Mouse (Mus musculus) T-helper 2 cell (primary cell): ENCODE results near the gene Elavl4.

ENCODE experiments used
- in situ Hi-C: fragments of 300-600 bp; cut with MboI, MseI; formaldehyde crosslinking; loops from one replicate; pipeline ENCODE4 v1.15.1; 2025; ENCODE audit warnings: high pct_unique_total_duplicates

Elavl4 gene

GRCm38 (mm10) chr4:110266804-110267575 lies 84.7 kb downstream of the Elavl4 start:
- in situ Hi-C loops, result no loop called here

- in situ Hi-C loops, result no loop called here
Measured at GRCm38 (mm10) chr4:110264345-110264943, 87.3 kb downstream of the Elavl4 start.

- in situ Hi-C loops, result no loop called here
Measured at GRCm38 (mm10) chr4:110257360-110257759, 94.3 kb downstream of the Elavl4 start.

GRCm38 (mm10) chr4:110255617-110256016 lies 96.1 kb downstream of the Elavl4 start:
- in situ Hi-C loops, result no loop called here

- in situ Hi-C loops, result no loop called here
Measured at GRCm38 (mm10) chr4:110250055-110250454, 101.7 kb downstream of the Elavl4 start.

GRCm38 (mm10) chr4:110242879-110243278 lies 108.8 kb downstream of the Elavl4 start:
- in situ Hi-C loops, result no loop called here

GRCm38 (mm10) chr4:110234554-110234953 lies 117.2 kb downstream of the Elavl4 start:
- in situ Hi-C loops, result no loop called here

- in situ Hi-C loops, result no loop called here
Measured at GRCm38 (mm10) chr4:110232327-110232726, 119.4 kb downstream of the Elavl4 start.

- in situ Hi-C loops, result no loop called here
Measured at GRCm38 (mm10) chr4:110231799-110232198, 119.9 kb downstream of the Elavl4 start.

GRCm38 (mm10) chr4:110229652-110230051 lies 122.1 kb downstream of the Elavl4 start:
- in situ Hi-C loops, result no loop called here

GRCm38 (mm10) chr4:110229238-110229637 lies 122.5 kb downstream of the Elavl4 start:
- in situ Hi-C loops, result no loop called here

- in situ Hi-C loops, result no loop called here
Measured at GRCm38 (mm10) chr4:110227621-110228031, 124.1 kb downstream of the Elavl4 start.

- in situ Hi-C loops, result no loop called here
Measured at GRCm38 (mm10) chr4:110225492-110225891, 126.2 kb downstream of the Elavl4 start.

GRCm38 (mm10) chr4:110218819-110219218 lies 132.9 kb downstream of the Elavl4 start:
- in situ Hi-C loops, result no loop called here

- in situ Hi-C loops, result no loop called here
Measured at GRCm38 (mm10) chr4:110217553-110217952, 134.2 kb downstream of the Elavl4 start.

GRCm38 (mm10) chr4:110214543-110214942 lies 137.2 kb downstream of the Elavl4 start:
- in situ Hi-C loops, result no loop called here

- in situ Hi-C loops, result no loop called here
Measured at GRCm38 (mm10) chr4:110213666-110214065, 138.0 kb downstream of the Elavl4 start.

GRCm38 (mm10) chr4:110210246-110210645 lies 141.5 kb downstream of the Elavl4 start:
- in situ Hi-C loops, result no loop called here

GRCm38 (mm10) chr4:110209613-110210012 lies 142.1 kb downstream of the Elavl4 start:
- in situ Hi-C loops, result no loop called here

- in situ Hi-C loops, result no loop called here
Measured at GRCm38 (mm10) chr4:110201680-110202079, 150.0 kb downstream of the Elavl4 start.

- in situ Hi-C loops, result no loop called here
Measured at GRCm38 (mm10) chr4:110199897-110200296, 151.8 kb downstream of the Elavl4 start.

- in situ Hi-C loops, result no loop called here
Measured at GRCm38 (mm10) chr4:110198600-110198999, 153.1 kb downstream of the Elavl4 start.

- in situ Hi-C loops, result no loop called here
Measured at GRCm38 (mm10) chr4:110177263-110177662, 174.4 kb downstream of the Elavl4 start.
